Mouse (Mus musculus) G1E (cell line): ENCODE results near the gene Trpm8.

Experiments
- CTCF ChIP-seq: IDR thresholded peaks from 2 replicates; pipeline ENCODE4 v1.5.1; 2012; ENCODE audit warnings: low read depth, low read length, inconsistent platforms, mixed read lengths
- GATA2 ChIP-seq: IDR thresholded peaks from 2 replicates; pipeline ENCODE4 v1.6.1; 2012; ENCODE audit warnings: low read depth, low read length, inconsistent platforms, borderline replicate concordance
- TAL1 ChIP-seq: conservative IDR thresholded peaks from 2 replicates; pipeline ENCODE4 v1.6.1; 2012; ENCODE audit warnings: low read depth, low read length, inconsistent platforms, mixed read lengths

DNA sequence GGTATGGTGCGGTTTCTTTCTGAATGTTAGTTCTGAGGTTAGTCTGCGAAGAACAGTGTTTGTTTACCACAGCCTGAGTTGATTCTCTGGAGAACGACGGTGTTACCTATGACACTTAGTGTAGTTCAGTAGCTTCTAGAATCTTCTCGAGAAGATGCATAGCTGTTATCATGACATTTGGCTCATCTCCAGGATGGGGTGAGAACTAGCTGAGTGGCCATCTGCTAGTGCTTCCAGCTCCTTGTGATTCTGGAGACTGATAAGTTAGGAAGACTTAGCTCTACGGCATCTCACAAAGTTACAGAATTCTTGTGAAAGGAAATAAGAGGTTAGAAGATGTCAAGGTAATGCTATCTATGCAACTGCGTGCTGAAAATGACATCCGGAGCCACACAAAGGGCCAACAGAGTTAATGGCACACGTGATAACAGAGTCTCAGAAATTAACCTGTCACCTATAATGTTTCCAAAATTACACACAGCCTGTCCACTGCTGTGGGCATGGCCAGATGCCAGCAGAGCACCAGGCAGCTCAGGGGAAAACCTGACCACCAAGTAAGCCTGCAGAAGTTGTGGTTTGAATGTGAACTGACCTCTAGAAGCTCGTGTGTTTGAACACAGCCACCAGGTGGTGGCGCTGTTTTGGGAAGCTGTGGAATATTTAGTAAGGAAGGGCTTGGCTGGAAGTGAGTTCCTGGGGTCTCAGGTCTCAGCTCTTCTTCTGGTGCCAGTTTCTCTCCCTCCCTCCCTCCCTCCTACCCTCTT is 89.6 kb downstream of the Trpm8 start:
- no peak for TF ChIP-seq CTCF
- no peak for TF ChIP-seq TAL1
- TF ChIP-seq GATA2, result no peak
